Mouse (Mus musculus) CH12.LX (cell line): Measurements from ENCODE around the gene Krtap4-2.

Experiments used
- CTCF ChIP-seq, 2 experiments: IDR thresholded peaks in 1 of 2; conservative IDR thresholded peaks in 1 of 2; 2 replicates each; pipeline ENCODE4 v1.5.1; 2011 to 2012; ENCODE audit warnings: low read depth in 2 of 2, low read length in 2 of 2, improper control_type of control experiment in 1 of 2, inconsistent platforms in 1 of 2, mild to moderate bottlenecking in 1 of 2, moderate library complexity in 1 of 2
- JUND ChIP-seq: conservative IDR thresholded peaks from 2 replicates; pipeline ENCODE4 v1.6.1; 2011; ENCODE audit warnings: low read depth, low read length, improper control_type of control experiment
- MAX ChIP-seq: IDR thresholded peaks from 2 replicates; pipeline ENCODE4 v1.6.1; 2011; ENCODE audit warnings: low read length, improper control_type of control experiment
- PAX5 ChIP-seq: IDR thresholded peaks from 2 replicates; pipeline ENCODE4 v1.6.1; 2012; ENCODE audit warnings: low read length, inconsistent platforms, mixed read lengths

GRCm38 (mm10) chr11:99662802-99663201, 27.9 kb upstream of the Krtap4-2 start:
- TF ChIP-seq MAX, result no peak
- TF ChIP-seq CTCF (conservative IDR thresholded peaks at IDR 0.05 in 1 of 2, IDR thresholded peaks at IDR 0.05 in 1 of 2; ENCODE audit: low read depth in 2 of 2, low read length in 2 of 2), result no peak
- TF ChIP-seq JUND, result no peak
- no peak for TF ChIP-seq PAX5
